Mouse (Mus musculus) intestine, embryonic 14.5 days (tissue): Measurements from ENCODE around the gene Grik4. TPM values are rescaled to one million over a fixed set of nuclear protein-coding genes. Genes with fewer than 3 reads are reported as not detected.
A peak's percentile ranks its signal among the peaks of the same experiment; 100 is the strongest.

Experiments
- ATAC-seq: fragments of 200-750 bp; cut with Nextera tagmentation; replicated peaks from 2 replicates; pipeline ENCODE4 v1.8.0; 2017; ENCODE audit warnings: low read depth, moderate number of reproducible peaks, moderate TSS enrichment, moderate library complexity; ENCODE audit not compliant: low FRiP score, low TSS enrichment
- DNase-seq: peaks from one replicate; pipeline ENCODE4 v3.0.0-alpha.2; 2018; ENCODE audit warnings: low spot score
- H3K27ac ChIP-seq: fragments of 300-500 bp; sonication (generic); 2 replicates; pipeline ENCODE4 v1.5.1; 2014; ENCODE audit warnings: low read depth, mild to moderate bottlenecking, control low read depth
- H3K27me3 ChIP-seq: fragments of 300-500 bp; sonication (generic); replicated peaks from 2 replicates; pipeline ENCODE4 v1.6.1; 2014; ENCODE audit warnings: low read length, control low read depth; ENCODE audit not compliant: control insufficient read depth, insufficient read depth
- H3K36me3 ChIP-seq: fragments of 300-500 bp; sonication (generic); 2 replicates; pipeline ENCODE4 v1.6.1; 2014; ENCODE audit warnings: low read length, control low read depth; ENCODE audit not compliant: control insufficient read depth, insufficient read depth
- H3K4me1 ChIP-seq: fragments of 300-500 bp; sonication (generic); replicated peaks from 2 replicates; pipeline ENCODE4 v1.6.1; 2014; ENCODE audit warnings: low read length, control low read depth, mixed read lengths; ENCODE audit not compliant: control insufficient read depth, insufficient read depth
- H3K4me2 ChIP-seq: fragments of 300-500 bp; sonication (generic); 2 replicates; pipeline ENCODE4 v1.6.1; 2014; ENCODE audit warnings: low read length
- H3K4me3 ChIP-seq: fragments of 300-500 bp; sonication (generic); 2 replicates; pipeline ENCODE4 v1.5.1; 2014; ENCODE audit warnings: low read depth, low read length, control low read depth, mixed read lengths
- H3K9ac ChIP-seq: fragments of 300-500 bp; sonication (generic); 2 replicates; pipeline ENCODE4 v1.6.1; 2014; ENCODE audit warnings: mild to moderate bottlenecking, low read length
- H3K9me3 ChIP-seq: fragments of 300-500 bp; sonication (generic); 2 replicates; pipeline ENCODE4 v1.6.1; 2016; ENCODE audit warnings: low read length, control low read depth; ENCODE audit not compliant: control insufficient read depth
- WGBS: fragments of 180-500 bp; shearing (Covaris S2); extraction: QIAGEN DNeasy Blood & Tissue Kit; methylation state at CpG from one replicate; pipeline ENCODE4 v1.1.7; 2014; 5-methylcytosine and 5-hydroxymethylcytosine counted together
- polyA plus RNA-seq: library from polyadenylated mRNA; unstranded; fragments of >200 nt; fragmentation: Nextera tagmentation; extraction: Ambion mirVana; gene quantifications from 2 replicates; pipeline ENCODE4 v1.2.1, GENCODE M21; 2014

Grik4 gene
- polyA plus RNA-seq, 1 experiment from 2014 or later: 1.3 TPM

DNA sequence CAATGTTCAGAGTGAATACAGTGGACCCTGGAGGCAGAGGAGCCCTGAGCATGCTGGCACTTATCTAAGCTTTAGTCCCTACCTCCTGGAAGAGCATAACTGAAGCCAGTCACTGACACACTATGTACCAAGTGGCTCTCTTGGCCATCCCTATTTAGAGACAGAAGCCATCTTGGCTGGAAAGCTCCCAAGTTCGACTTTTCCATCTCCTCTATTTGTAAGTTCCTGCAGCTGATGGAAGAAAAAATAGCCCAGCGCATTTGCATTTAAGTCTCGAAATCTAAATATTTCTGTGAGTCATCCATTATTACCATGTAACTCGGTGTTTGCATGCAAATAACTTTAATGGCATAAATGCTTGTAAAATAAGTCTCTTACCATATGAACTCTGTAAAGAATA, 378.4 kb downstream of the Grik4 start:
- Histone ChIP-seq H3K9me3 (no peaks in the 10 kb centered on the region), H3K4me1 (no peaks in the 10 kb centered on the region; the same call in 1 of the 2 replicates), H3K27ac (no peak overlapping the region), H3K27me3 (no peaks in the 10 kb centered on the region), H3K4me2 (no peak overlapping the region), H3K4me3 (no peak overlapping the region), H3K36me3 (no peaks in the 10 kb centered on the region), H3K9ac (no peak overlapping the region)
- ATAC-seq (no peak), DNase-seq (no peak)
- WGBS: 89% methylated on average over 4 of the region's 4 CpGs

DNA sequence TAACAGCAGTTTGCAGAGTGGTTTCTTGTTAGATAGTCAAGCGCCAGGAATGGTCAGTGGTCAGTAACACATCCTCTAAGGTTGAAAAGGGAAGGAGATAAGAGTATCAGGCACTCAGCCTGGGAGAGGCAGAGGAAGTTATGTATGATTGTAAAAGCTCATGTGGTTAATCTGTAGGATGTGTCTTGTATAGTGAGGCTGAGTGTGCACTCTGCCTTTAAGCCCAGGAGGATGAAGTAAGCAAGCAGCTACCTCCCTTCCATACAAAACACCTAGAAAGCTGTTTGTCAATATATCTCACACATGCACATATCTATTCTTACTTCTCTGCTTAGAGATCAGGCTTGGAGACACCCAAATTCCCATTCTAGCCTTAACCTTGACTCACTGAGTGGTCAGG, 389.1 kb downstream of the Grik4 start:
- no peaks in the 10 kb centered on the region for H3K4me1 ChIP-seq
- H3K9ac ChIP-seq: no peak overlapping the region
- ATAC-seq: no peak
- H3K9me3 ChIP-seq: no peaks in the 10 kb centered on the region
- H3K4me3 ChIP-seq: no peak overlapping the region
- H3K4me2 ChIP-seq: no peak overlapping the region
- H3K36me3 ChIP-seq: no peaks in the 10 kb centered on the region
- no peak for DNase-seq
- H3K27me3 ChIP-seq: 0 out of 2 replicates have a peak, but pooled peaks cover 3% of the 10 kb centered on the region
- 89% methylated on average over 1 of the region's 1 CpGs for WGBS
- no peak overlapping the region for H3K27ac ChIP-seq

- Histone ChIP-seq H3K4me2 (no peak overlapping the region), H3K9me3 (no peaks in the 10 kb centered on the region), H3K36me3 (no peaks in the 10 kb centered on the region), H3K27ac (no peak overlapping the region), H3K9ac (no peak overlapping the region), H3K4me1 (no peaks in the 10 kb centered on the region), H3K27me3 (0 out of 2 replicates have a peak, but pooled peaks cover 3% of the 10 kb centered on the region), H3K4me3 (no peak overlapping the region)
- WGBS: 13% methylated on average over 13 of the region's 13 CpGs
- peak; percentile 94 for DNase-seq
- ATAC-seq: no peak
These were observed 394.2 kb downstream of the Grik4 start for GRCm38 (mm10) chr9:42550116-42550515.

- Histone ChIP-seq H3K27ac (no peak overlapping the region), H3K9me3 (no peaks in the 10 kb centered on the region), H3K4me1 (no peaks in the 10 kb centered on the region), H3K36me3 (no peaks in the 10 kb centered on the region), H3K4me2 (no peak overlapping the region), H3K27me3 (0 out of 2 replicates have a peak, but pooled peaks cover 3% of the 10 kb centered on the region), H3K9ac (no peak overlapping the region), H3K4me3 (no peak overlapping the region)
- ATAC-seq (no peak), DNase-seq (no peak)
- WGBS: 65% methylated on average over 7 of the region's 7 CpGs
These were observed 395.3 kb downstream of the Grik4 start for GRCm38 (mm10) chr9:42548981-42549380.

- H3K36me3 ChIP-seq: no peaks in the 10 kb centered on the region
- no peaks in the 10 kb centered on the region for H3K9me3 ChIP-seq
- no peak for DNase-seq
- ATAC-seq: no peak
- no peak overlapping the region for H3K4me2 ChIP-seq
- WGBS: 87% methylated on average over 10 of the region's 10 CpGs
- H3K4me1 ChIP-seq: no peaks in the 10 kb centered on the region
- H3K27me3 ChIP-seq: no peaks in the 10 kb centered on the region
- no peak overlapping the region for H3K27ac ChIP-seq
- no peak overlapping the region for H3K4me3 ChIP-seq
- no peak overlapping the region for H3K9ac ChIP-seq
These were observed 399.8 kb downstream of the Grik4 start for GRCm38 (mm10) chr9:42544521-42544920.

DNA sequence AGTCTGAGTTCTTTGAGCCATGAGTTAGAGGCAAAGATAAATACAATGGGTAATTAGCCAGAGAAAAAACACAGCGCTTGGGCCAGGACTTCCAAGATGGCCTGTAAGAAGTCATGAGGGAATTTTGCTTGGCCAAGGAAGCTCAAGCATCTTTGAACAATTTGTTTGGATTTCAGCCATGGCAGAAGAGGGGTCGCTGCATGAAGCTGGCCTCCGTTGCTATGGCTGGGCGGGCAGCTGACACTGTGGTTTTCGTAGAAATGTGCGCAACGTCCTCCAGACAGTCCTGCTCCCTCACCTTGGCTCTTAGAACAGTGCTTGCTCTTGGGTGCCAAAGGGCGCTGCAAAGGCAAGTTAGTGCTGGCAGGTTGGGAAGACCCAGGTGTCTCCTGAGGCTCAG, 410.8 kb downstream of the Grik4 start:
- Histone ChIP-seq H3K4me1 (peaks cover 6% of the 10 kb centered on the region; the same call in 1 of the 2 replicates), H3K4me2 (no peak overlapping the region), H3K27me3 (no peaks in the 10 kb centered on the region), H3K4me3 (no peak overlapping the region), H3K36me3 (no peaks in the 10 kb centered on the region), H3K9me3 (no peaks in the 10 kb centered on the region), H3K27ac (no peak overlapping the region), H3K9ac (no peak overlapping the region)
- no peak for DNase-seq
- 83% methylated on average over 8 of the region's 8 CpGs for WGBS
- no peak for ATAC-seq

GRCm38 (mm10) chr9:42533041-42533440, 411.3 kb downstream of the Grik4 start:
- no peaks in the 10 kb centered on the region for H3K9me3 ChIP-seq
- H3K4me3 ChIP-seq: no peak overlapping the region
- no peak overlapping the region for H3K9ac ChIP-seq
- 28% methylated on average over 6 of the region's 6 CpGs for WGBS
- no peak for ATAC-seq
- H3K36me3 ChIP-seq: no peaks in the 10 kb centered on the region
- peaks cover 6% of the 10 kb centered on the region; the same call in 1 of the 2 replicates for H3K4me1 ChIP-seq
- no peak for DNase-seq
- H3K27ac ChIP-seq: no peak overlapping the region
- no peaks in the 10 kb centered on the region for H3K27me3 ChIP-seq
- H3K4me2 ChIP-seq: no peak overlapping the region

GRCm38 (mm10) chr9:42531951-42532350, 412.3 kb downstream of the Grik4 start:
- WGBS: 32% methylated on average over 3 of the region's 3 CpGs
- Histone ChIP-seq H3K36me3 (no peaks in the 10 kb centered on the region), H3K4me3 (no peak overlapping the region), H3K27ac (no peak overlapping the region), H3K9ac (no peak overlapping the region), H3K9me3 (no peaks in the 10 kb centered on the region), H3K4me1 (peaks cover 6% of the 10 kb centered on the region; the same call in 1 of the 2 replicates), H3K27me3 (no peaks in the 10 kb centered on the region), H3K4me2 (no peak overlapping the region)
- no peak for ATAC-seq
- no peak for DNase-seq
